Mouse (Mus musculus) erythroid progenitor cell, adult 5-6 weeks (primary cell): ENCODE results near the gene Acp7. TPM values are rescaled to one million over a fixed set of nuclear protein-coding genes. Genes with fewer than 3 reads are reported as not detected.
A peak's percentile ranks its signal among the peaks of the same experiment; 100 is the strongest.
"Not testable (repeated sequence)": the region's sequence is repeated elsewhere in the genome, so short reads cannot be mapped to it uniquely, and the experiment has no call there.

Experiments used
- ATAC-seq: replicated peaks from 2 replicates; pipeline ENCODE4 v1.8.0; 2016; ENCODE audit warnings: moderate number of reproducible peaks, mild to moderate bottlenecking, moderate TSS enrichment, inconsistent platforms; ENCODE audit not compliant: poor library complexity, low FRiP score, severe bottlenecking
- total RNA-seq, 2 experiments: library from RNA; stranded (forward) in 1 of 2; stranded (reverse) in 1 of 2; fragments of 150-400 nt in 1 of 2; fragments of 186-747, 209-891 nt in 1 of 2; gene quantifications; 2 replicates each; pipeline versions ENCODE4 v1.2.3 to v1.2.4; 2015 to 2017; ENCODE audit warnings: low replicate concordance in 2 of 2

Gene Acp7
- total RNA-seq, 2 experiments from 2014 or later = not detected

DNA sequence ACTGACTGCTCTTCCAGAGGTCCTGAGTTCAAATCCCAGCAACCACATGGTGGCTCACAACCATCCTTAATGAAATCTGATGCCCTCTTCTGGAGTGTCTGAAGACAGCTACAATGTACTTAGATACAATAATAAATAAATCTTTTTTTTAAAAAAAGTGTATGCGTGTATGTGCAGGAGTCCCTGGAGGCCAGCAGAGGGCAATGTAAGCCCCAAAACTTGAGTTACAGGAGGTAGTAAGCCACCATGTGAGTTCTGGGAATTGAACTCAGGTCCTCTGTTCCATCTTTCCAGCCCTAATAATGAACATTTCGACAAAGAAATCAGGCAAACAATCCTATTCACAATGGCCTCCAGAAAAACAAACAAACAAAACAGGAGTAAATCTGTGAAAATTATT lies 27.3 kb downstream of the Acp7 start:
- not testable (repeated sequence) for ATAC-seq

DNA sequence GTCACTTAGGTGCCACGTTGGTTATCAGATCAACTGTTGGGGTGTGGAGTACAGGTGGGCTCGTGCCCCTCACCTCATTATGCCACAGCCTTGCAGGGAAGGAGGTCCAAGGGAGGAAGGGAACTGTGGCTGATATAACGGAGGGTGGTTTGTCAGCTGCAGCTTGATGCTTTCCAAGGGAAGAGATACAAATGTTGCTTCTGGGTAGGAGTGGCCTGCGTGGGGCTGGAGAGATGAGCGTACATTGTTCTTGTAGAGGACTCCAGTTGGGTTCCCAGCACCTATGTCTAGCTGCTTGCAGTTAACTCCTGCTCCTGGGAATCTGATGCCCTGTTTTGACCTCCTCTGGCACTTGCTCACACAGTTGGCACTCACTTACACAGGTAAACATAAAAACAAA lies 28.0 kb downstream of the Acp7 start:
- no peak for ATAC-seq

DNA sequence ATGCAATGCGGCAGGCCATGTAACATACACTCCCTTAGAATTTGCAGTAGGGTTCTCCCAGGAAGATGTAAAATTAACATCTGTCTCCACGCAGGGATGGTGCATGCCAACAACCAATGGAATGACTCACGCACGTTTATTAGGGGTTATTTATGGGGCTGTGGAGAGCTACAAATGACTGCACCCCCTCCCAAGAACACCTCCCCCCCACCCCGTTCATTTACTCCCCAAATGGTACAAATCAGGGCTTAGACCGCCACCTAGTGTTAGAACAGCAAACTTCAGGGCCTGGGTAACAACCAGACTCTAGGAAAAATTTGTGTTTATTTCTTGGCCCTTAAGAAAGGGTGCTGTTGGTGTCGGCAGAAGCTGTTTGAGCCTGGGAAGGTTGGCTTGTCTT lies 29.5 kb downstream of the Acp7 start:
- ATAC-seq = no peak

DNA sequence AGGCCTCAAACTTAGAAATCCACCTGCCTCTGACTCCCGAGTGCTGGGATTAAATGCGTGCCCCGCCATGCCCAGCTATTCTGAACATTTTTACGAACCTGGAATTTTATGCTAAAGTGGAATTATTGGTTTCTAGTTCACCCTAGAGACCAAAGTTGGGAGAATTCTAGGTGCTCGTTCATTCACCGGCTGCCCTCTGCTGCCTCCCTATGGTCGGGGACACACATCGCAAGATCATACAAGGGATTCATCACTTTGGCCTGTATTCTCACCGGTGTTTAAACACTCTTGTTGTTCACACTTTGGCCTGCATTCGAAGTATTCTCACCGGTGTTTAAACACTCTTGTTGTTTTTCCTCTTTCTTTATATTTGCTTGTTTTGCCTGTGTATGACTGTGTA lies 30.1 kb downstream of the Acp7 start:
- no peak for ATAC-seq

DNA sequence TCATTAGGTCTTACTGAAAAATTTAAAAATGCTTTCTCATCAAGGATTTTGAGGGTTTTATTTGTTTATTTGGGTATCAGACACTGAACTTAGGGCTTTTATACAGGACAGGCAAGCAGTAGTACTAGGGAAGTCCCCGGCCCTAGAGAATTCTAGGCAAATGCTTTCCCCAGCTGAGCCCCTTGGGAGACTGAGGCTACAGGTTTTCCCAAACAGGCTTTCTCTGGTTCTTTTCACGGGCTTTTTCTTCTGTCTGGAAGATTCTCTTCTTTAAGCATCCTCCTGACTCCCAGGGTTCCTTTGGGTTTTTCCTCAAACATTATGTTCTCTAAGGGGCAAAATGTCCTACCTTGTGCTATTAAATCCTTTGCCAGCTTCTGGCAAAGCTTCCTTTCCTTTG lies 32.2 kb downstream of the Acp7 start:
- no peak for ATAC-seq

DNA sequence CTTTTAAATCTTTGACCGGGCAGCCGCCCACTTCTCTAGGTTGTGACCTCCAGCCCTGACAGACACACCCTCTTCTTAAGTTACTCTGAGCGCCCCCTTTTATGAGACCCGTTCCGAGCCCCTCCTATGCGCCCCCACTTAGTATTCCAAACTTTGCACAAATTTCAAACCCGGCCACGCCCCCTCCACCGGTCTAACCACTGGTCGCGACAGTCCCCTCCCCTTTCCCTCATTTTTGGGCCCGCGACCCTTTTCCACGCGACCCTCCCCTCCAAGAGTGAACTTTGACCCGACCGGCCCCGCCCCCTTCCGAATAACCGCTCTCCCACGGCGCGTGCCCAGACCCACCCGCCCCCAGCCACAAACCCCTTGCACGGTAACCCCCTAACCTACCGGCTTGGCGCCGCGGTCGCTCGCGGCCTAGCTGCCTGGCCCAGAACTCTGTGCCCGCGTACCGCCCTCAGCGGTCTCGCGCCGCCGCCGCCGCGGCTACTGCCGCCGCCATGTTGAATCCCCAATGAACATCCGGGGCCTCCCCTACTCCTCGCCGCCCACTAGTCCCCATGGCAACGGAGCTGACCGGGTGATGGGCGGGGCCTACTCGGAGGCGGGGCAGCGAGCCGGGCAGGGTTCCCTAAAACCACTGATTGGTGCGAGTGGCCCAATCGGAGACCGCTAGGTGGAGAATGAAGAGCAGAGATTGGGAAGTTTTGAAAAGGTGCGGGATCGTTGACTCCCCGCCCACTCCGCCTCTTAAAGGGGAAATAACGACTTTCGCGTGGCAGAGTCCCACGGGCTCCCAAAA lies 33.3 kb downstream of the Acp7 start, which contains the start of the genes Samd4b and Pak4:
TSS of gene Samd4b (minus strand) at position 503 of the 805 bp plus-strand sequence.
TSS of gene Pak4 (minus strand) at position 544 of the 805 bp plus-strand sequence.
- peak; percentile 86 for ATAC-seq

DNA sequence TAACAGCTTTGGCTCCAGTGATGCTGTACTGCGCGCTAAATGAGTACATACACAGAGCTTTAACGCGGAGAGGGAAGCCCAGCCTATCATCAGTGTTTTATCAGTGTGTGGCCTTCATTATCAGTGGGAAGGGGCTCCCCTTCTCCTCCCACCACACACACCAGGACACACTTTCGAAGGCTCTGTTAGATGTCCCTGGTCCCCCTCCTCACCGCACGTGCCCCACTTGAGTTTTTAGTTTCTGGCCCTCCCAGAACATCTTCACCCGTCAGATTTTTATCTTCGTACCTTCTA lies 33.9 kb downstream of the Acp7 start:
- ATAC-seq = no peak

DNA sequence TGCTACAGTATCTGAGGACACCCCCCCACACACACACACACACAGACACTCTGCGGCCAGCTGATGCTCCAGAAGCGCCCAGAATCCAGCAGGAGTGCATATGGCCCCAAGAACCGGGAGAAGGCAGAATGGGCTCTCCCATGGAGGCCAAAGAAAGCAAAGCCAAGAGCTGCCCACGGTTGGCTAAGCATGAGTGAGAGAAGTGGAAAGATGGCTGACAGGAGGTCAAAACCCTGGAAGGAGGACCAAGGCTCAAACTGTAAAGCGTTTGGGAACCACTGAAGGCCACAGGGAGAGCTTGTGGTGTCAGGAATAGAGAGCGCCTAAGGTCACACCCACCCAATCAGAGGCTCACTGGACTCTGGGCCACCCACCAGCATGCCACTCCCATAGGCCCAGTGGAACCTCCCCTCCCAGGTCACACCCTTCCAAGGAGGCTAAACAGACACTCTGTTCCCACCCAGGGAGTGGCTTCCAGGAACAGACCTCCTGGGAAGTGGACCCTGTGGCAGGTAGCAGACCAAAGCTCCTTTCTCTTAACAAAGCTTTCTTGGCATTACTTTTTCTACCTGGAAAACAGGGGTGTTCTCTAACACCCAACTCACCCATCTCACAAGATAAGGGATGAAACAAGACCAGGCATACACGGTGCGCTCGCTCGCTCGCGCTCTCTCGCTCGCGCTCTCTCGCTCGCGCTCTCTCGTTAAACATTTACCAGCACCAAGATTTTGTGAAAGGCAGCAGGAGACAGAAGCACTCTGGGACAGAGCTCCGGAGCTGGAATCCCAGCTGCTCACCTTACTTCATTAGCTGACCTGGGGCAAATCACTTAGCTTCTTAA lies 34.5 kb downstream of the Acp7 start:
- peak; percentile 84 for ATAC-seq

DNA sequence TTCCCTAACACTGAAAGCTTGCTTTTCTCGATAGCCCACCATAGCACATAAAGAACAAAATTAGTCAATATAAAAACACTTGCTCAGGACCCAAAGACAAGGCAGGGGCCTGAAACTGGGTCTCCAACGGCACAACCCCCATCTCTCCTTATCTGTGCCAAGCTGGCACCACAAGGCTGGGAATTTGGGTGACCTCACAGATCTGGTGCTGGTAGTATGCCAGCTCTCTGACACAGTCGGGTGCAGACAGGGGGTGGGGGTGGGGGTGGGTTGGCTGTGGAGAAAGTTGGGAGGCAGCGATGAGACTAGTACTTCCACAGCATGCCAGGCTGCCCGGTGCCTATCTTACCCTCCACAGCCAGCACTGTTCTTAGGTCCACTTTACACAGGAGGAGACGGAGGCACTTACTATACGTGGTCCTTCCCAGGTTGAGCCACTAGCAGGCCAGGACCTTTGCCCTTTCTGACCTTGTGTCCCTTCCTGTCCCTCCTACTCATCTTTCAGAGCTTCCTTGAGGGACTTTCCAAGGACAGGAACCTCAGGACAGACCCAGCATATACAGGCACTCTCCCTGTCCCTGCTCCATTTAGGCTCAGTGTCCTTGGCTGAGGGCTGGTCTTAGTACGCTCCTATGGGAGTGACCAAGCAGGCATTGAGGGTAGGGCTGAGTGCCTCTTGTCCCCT lies 35.2 kb downstream of the Acp7 start:
- no peak for ATAC-seq

DNA sequence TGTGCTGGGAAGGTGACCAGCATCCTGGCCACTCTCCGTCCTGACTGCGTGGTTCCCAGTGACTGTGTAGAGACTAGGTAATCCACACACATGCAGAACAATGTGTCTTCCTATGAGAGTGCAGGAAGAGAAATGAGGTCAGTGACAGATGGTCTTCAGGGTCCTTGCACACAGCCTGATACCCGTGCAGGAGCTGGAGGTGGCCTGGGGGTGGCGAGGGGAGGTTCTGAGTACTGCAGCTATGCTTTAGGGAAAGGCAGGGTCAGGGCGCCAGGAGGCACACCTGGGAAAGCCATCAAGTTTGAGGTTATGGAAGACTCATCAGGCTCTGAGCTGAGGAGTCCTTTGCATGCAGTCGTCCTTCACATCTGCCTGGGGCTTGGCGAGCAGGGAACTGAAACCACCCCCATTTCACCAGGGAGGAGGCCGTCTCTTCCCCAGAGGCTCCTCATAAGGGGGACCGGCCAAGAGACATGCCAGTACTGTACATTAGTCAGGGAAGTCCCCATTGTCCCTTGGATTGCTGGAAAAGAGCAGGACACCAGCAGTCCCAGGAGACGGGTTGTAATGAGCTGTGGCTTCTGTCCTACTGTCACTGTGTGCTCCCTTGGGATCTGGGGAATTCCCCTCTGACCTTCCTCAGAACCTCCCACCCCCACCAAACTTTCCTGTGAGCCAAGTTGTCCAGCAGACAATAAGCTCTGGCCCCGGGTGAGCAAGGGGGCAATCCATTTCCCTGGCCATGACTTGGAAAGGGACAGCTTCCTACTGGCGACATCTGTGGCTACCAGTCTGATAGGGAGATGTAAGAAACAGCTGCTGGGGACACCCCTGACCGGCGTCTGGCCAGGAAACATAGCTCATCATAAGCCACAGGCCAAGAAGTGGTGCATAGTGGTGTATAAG lies 37.7 kb downstream of the Acp7 start:
- no peak for ATAC-seq

DNA sequence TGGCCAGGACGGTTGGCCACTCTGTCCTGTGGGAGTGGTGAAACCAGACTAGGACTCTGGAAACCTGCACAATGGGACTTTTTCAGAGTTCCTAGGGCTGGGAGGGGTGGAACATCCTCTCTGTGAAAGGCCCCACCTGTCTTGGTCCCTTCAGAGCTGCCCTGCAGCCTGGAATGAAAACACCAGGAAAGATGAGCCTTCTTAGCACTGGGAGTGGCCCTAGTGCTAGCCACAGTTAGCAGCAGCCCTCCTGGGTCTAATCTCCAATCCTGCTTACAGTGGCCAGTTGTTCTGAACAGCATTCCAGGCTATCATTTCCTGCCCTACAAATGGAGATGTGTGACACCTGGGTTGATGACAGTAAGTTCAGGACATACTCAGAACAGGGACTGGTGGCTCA lies 39.3 kb downstream of the Acp7 start:
- ATAC-seq = no peak

DNA sequence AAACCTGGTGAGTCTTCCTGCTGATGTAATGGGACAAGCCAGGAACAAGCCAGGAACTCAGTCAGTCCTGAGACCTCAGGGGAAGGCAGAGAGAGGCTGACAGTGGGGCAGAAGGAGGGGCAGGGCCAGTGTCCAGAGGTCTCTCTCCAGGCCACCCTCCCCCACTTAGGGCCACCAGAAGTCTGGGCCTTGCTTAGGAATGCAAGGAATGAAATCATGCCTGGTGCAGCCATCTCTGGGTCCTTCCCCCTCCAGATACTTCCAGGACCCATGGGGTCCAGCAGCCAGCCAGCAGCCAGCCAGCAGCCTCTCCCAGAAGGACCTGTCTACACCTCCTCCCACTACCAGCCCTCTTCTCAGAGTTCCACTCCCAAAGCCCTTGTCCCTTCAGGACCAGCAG lies 43.5 kb downstream of the Acp7 start:
- no peak for ATAC-seq

DNA sequence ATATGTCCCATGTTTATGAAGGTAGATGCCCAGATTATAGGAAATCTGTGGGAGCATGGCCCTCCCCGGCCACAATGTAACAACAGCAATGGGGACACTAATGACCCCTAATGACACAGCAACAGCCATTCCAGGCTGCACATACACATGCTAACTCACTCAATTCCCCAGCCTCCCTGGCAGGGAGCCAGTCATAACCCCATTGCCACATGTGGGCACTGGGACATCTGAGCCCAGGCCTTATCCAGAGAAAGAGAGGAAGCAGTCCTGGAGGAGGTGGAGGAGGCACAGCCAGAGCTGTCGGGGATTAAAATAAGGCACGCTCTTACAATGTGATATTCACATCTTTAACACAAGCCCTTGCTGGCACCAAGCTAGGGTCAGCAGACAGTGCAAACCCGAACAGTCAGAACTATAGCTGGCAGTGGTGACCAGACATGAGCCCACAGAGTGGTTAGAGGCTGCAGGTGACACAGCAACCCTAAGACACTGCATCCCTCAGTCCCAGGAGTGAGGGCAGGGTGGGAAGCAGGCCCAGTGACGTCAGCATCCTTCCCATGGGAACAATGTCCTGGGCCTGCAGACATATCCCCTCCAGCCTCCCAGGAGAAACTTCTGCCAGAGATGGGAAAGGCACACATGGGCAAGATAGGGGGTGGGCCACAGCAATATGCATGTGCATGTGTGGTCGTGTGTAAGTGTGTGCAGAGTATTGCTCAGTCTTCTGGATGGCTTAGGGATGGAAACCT lies 44.3 kb downstream of the Acp7 start:
- ATAC-seq = no peak

DNA sequence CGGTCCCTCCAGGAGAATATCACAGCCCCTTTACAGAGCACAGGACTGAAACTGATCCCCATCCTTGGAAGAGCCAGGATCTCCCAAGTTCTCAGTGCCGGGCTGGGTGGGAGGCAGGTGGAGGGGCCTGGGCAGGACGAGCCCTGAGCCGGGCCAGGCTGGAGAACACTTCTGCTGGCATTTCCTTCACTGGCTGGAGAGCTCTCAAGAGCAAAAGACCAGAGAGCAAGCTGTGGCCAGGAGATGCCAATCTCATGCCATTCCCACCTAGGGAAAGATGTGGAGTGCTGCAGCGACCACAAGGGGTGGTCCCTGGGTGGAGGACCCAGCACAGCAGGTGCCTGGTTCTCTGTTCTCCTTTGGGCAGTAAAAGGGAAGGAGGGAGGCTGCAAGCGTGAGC lies 46.1 kb downstream of the Acp7 start:
- ATAC-seq = no peak

DNA sequence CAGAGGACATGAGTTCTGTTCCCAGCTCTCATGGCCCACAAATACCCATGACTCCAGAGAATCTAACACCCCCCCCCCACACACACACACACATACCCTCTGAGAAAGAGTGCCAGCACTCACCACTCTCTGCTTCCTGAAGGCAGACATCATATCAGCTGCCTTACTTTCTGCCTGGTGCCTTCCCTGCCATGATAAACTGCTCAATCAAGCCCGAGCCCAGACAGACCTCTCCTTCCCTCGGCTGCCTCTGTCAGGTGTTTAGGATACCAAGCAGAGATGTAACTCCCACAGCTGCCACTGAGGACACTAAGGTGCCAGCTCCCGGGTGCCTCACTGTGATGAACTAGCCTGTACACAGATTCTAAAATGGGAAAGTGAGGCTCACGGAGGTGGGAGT lies 46.7 kb downstream of the Acp7 start:
- 0 out of 2 replicates have a peak, but pooled peaks have one; percentile 5 for ATAC-seq

DNA sequence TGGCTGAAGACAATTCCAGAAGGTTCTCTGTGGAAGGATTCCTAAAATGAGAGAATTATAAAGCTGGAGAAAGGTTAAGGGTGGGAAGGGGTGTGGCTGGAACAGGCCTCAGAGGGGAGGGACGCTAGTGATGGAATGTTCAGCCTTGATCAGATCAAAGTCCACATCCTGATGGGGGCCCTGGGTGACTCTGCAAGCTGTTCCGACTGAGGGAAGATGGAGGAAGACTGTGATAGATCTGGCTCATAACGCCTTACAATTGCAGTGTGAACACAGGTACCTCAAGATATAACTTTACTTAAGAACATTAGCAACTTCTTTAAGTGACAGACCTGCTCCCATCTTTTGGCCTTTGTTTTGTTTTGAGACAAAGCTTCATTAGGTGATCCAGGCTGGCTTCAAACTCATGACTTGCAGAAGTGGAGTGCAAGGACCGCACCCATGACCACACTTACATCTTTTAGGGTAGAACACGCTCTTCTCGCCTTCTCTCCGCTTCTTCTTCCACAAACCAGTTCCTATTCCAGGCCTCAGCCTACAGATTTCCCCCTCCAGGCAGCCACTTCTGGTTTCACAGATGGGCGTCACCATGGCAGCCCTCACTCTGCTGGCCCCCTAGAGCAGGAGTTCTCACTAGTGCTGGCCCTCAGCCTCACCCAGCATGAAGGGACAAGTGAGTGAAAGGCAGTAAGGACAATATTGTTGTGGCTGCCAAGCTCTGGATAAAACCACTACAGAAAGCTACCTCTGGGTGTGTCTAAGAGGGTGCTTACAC lies 47.4 kb downstream of the Acp7 start:
- ATAC-seq = no peak

DNA sequence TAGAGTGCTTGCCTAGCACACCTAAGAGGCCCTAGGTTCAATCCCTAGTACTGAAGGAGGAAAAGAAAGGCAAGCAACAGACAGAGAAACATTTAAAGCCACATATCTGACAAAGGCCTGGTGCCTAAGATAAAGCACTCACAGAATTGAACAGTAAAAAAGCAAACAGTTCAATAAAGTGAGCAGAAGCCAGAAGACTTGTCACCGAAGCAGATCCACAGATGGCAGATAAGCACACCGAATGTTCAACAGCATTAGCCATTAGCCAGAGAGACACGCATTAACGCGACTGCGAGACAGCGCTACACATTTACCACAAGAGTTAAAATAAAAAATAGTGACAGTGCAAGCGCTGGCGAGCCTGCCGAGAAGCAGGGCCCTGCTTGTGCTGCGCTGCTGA lies 48.3 kb downstream of the Acp7 start:
- ATAC-seq = no peak

DNA sequence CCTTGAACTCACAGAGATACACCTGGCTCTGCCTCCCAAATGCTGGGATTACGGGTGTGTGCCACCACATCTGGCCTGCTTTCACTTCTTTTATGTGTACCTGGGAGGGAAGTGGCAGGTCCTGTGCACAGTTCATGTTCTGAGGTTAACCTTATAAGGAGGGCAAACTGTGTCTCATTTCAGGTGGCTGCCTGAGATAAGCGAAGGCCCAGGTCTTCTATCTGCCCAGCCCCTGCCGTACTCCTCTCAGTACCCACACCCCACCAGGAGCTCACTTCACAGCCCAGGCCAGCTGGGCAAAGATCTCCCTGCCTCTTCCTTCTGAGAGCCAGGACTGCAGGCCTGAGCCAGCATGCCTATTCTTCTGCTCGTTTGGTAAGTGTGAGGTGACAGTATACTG lies 49.4 kb downstream of the Acp7 start:
- peak; percentile 88 for ATAC-seq
